Mouse (Mus musculus): ENCODE measurements around the gene Ewsr1. TPM values are rescaled to one million over a fixed set of nuclear protein-coding genes. Genes with fewer than 3 reads are reported as not detected.

The Ewsr1 gene
- 359 TPM for polyA plus RNA-seq (2014; fragmentation: Illumina TruSeq; extraction: RNeasy Lipid Tissue Mini Kit (QIAGEN cat#74804); ENCODE audit: low read depth, low replicate concordance)

DNA sequence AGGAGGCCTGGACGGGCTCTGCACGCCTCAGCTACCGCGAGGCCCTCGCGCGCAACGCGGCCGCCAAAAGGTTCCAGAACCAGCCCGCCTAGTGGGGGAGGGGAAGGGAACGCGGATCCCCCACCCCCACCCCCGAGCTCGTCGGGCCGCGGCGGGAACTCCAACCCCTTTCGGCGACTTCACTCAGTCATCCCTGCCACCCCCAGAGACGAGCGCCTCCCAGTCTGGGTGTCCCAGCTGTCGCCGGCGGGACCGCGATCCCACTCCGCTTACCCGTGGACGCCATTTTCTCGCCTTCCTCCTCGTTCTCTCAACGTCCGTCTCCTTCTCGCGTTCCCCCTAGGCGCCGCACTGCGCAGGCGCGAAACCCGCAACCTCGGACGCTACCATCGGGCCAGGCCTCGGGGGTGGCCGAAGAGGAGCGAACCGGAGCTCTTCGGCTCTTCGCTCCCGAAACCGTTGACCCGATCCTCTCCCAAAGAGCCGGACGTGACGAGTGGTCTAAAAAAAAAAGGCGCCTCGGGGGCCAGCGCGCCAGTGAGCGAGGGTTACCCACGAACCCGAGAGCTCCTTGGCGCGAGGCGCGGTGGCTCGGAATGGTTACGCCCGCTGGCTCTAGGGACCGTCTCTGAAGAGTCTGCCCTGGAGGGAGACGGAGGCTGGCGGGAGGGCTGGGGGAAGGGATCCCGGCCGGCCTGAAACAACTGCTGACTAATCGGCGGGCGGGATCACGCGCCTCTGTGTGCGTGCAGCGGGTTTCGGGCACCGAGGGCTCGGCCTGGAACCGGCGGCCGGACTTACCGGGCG, at the start of gene Ewsr1, which contains the start of gene Rhbdd3:
Ewsr1 (minus strand) TSS at position 531 of the 807 bp plus-strand sequence.
Rhbdd3 (plus strand) TSS at position 191 of the 807 bp plus-strand sequence.

DNA sequence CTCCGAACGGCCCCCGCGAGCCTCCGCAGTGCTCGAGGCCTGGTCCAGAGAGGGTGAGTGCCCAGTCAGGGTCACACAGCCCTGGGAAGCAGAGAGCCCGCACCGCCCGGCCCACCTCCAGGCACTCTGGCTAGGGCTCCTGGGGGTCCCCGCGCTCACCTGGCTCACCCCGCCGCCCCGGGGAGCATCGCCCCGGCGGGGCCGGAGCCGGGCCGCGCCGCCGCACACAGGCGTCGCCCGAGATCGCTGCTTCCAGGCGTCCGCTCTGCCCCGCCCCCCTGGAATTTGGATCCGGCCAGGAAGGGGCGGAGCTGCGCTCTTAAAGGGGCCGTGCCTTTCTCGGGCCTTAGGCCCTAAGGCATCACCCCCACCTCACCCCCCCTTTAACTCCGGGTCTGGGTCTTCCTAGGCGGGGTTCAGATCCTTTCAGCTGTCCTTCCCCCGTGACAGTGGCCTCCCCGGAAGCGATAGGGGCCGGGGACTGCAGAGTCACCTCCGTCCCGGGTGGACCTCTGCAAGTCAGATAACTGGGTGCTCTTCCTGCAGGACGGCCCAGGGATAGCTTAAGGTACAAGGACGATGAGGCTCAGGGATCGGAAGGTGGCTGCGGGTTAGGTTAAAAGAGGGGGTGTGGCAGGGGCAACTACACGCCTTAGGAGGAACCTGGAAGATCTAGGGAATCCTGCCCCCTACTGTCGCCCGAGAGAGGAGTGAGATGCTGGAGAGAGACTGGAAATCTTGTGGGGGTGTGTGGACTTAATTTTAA, 33.8 kb downstream of the Ewsr1 start, which contains the start of gene Gas2l1:
Gas2l1 (minus strand) TSS at position 272 of the 766 bp plus-strand sequence.

DNA sequence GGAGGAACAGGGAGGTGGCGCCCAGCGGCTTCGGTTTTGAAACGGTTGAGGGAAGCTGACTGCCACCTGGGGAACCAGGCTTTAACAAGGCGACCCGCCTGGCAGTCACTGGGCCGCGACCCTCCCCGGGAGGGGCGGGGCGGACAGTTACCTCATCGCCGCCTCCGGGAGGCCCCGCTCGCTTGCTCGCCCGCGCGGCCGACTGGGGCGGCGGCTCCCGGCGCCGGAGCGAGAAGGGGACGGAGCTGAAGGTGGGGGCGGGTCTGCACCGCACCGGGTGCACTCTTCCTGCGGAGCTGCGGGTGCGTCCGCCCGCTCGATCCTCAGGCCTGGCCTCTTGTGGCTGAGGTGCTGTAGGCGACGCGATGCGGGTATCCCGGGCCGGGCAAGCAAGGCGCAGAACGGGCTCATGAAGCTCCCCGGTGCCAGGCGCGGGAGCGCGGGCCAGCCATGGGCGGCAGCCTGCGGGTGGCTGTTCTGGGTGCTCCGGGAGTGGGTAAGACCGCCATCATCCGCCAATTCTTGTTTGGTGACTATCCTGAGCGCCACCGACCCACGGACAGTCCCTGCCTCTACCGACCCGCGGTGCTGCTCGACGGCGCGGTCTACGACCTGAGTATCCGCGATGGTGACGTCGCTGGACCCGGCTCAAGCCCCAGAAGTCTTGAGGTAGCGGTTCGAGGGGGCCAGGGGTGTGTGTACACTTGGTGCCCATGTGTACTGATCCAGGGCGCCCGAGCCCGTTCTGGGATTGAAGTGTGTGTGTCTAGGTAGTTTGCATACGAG, 41.0 kb downstream of the Ewsr1 start, which contains the start of gene Rasl10a:
Rasl10a (plus strand) TSS at position 273 of the 786 bp plus-strand sequence.

Other genes starting within 250 kb of the Ewsr1 start
- 138 TPM for gene Nf2, start 249.7 kb downstream of the Ewsr1 start, polyA plus RNA-seq (2014; fragmentation: Illumina TruSeq; extraction: RNeasy Lipid Tissue Mini Kit (QIAGEN cat#74804); ENCODE audit: low read depth, low replicate concordance)
- gene Nipsnap1, start 225.3 kb downstream of the Ewsr1 start, polyA plus RNA-seq (2014; fragmentation: Illumina TruSeq; extraction: RNeasy Lipid Tissue Mini Kit (QIAGEN cat#74804); ENCODE audit: low read depth, low replicate concordance): 4.2 TPM
- 35.7 TPM for gene Thoc5, start 203.9 kb downstream of the Ewsr1 start, polyA plus RNA-seq (2014; fragmentation: Illumina TruSeq; extraction: RNeasy Lipid Tissue Mini Kit (QIAGEN cat#74804); ENCODE audit: low read depth, low replicate concordance)
- 1.4 TPM for gene Nefh, start 151.2 kb downstream of the Ewsr1 start, polyA plus RNA-seq (2014; fragmentation: Illumina TruSeq; extraction: RNeasy Lipid Tissue Mini Kit (QIAGEN cat#74804); ENCODE audit: low read depth, low replicate concordance)
- 38.5 TPM for gene Ap1b1, start 112.4 kb downstream of the Ewsr1 start, polyA plus RNA-seq (2014; fragmentation: Illumina TruSeq; extraction: RNeasy Lipid Tissue Mini Kit (QIAGEN cat#74804); ENCODE audit: low read depth, low replicate concordance)
- 0.52 TPM for gene Rasl10a, start 41.1 kb downstream of the Ewsr1 start, polyA plus RNA-seq (2014; fragmentation: Illumina TruSeq; extraction: RNeasy Lipid Tissue Mini Kit (QIAGEN cat#74804); ENCODE audit: low read depth, low replicate concordance)
- gene Gas2l1, start 33.9 kb downstream of the Ewsr1 start, polyA plus RNA-seq (2014; fragmentation: Illumina TruSeq; extraction: RNeasy Lipid Tissue Mini Kit (QIAGEN cat#74804); ENCODE audit: low read depth, low replicate concordance): 8.9 TPM
- gene Rhbdd3, start 340 bp downstream of the Ewsr1 start, polyA plus RNA-seq (2014; fragmentation: Illumina TruSeq; extraction: RNeasy Lipid Tissue Mini Kit (QIAGEN cat#74804); ENCODE audit: low read depth, low replicate concordance): 11.9 TPM
- 0.35 TPM for gene Emid1, start 53.0 kb upstream of the Ewsr1 start, polyA plus RNA-seq (2014; fragmentation: Illumina TruSeq; extraction: RNeasy Lipid Tissue Mini Kit (QIAGEN cat#74804); ENCODE audit: low read depth, low replicate concordance)
- gene Kremen1, start 162.3 kb upstream of the Ewsr1 start, polyA plus RNA-seq (2014; fragmentation: Illumina TruSeq; extraction: RNeasy Lipid Tissue Mini Kit (QIAGEN cat#74804); ENCODE audit: low read depth, low replicate concordance): 2.7 TPM